Mouse (Mus musculus): Measurements from ENCODE around the gene Cdk6.

Cdk6 gene

GRCm38 (mm10) chr5:3486579-3487282 lies 145.4 kb downstream of the Cdk6 start:
- DNase-seq (ENCODE audit: low read depth) = no peak

GRCm38 (mm10) chr5:3488146-3488774 lies 147.0 kb downstream of the Cdk6 start:
- DNase-seq (ENCODE audit: low read depth) = no peak

GRCm38 (mm10) chr5:3490358-3490757 lies 149.1 kb downstream of the Cdk6 start:
- DNase-seq (ENCODE audit: low read depth) = no peak

GRCm38 (mm10) chr5:3491084-3491483 lies 149.8 kb downstream of the Cdk6 start:
- no peak for DNase-seq (ENCODE audit: low read depth)

- no peak for DNase-seq (ENCODE audit: low read depth)
These were observed 150.6 kb downstream of the Cdk6 start for GRCm38 (mm10) chr5:3491883-3492282.

- no peak for DNase-seq (ENCODE audit: low read depth)
These were observed 151.7 kb downstream of the Cdk6 start for GRCm38 (mm10) chr5:3492776-3493636.

GRCm38 (mm10) chr5:3493968-3494367 lies 152.7 kb downstream of the Cdk6 start:
- no peak for DNase-seq (ENCODE audit: low read depth)

GRCm38 (mm10) chr5:3494452-3495187 lies 153.3 kb downstream of the Cdk6 start:
- no peak for DNase-seq (ENCODE audit: low read depth)

- DNase-seq (ENCODE audit: low read depth) = peak; percentile 42
These were observed 156.2 kb downstream of the Cdk6 start for GRCm38 (mm10) chr5:3497505-3497925.

GRCm38 (mm10) chr5:3500298-3500697 lies 159.0 kb downstream of the Cdk6 start:
- DNase-seq (ENCODE audit: low read depth) = no peak

GRCm38 (mm10) chr5:3500957-3501563 lies 159.8 kb downstream of the Cdk6 start:
- no peak for DNase-seq (ENCODE audit: low read depth)

- DNase-seq (ENCODE audit: low read depth) = peak; percentile 34
These were observed 160.3 kb downstream of the Cdk6 start for GRCm38 (mm10) chr5:3501564-3502001.

GRCm38 (mm10) chr5:3502610-3503350 lies 161.5 kb downstream of the Cdk6 start:
- no peak for DNase-seq (ENCODE audit: low read depth)

- DNase-seq (ENCODE audit: low read depth) = no peak
These were observed 162.1 kb downstream of the Cdk6 start for GRCm38 (mm10) chr5:3503373-3503772.

GRCm38 (mm10) chr5:3503836-3504323 lies 162.6 kb downstream of the Cdk6 start:
- DNase-seq (ENCODE audit: low read depth) = no peak

- DNase-seq (ENCODE audit: low read depth) = no peak
These were observed 163.2 kb downstream of the Cdk6 start for GRCm38 (mm10) chr5:3504453-3504852.

GRCm38 (mm10) chr5:3505553-3505952 lies 164.3 kb downstream of the Cdk6 start:
- DNase-seq (ENCODE audit: low read depth) = no peak

- no peak for DNase-seq (ENCODE audit: low read depth)
These were observed 167.4 kb downstream of the Cdk6 start for GRCm38 (mm10) chr5:3508480-3509381.

GRCm38 (mm10) chr5:3509503-3509902 lies 168.2 kb downstream of the Cdk6 start:
- DNase-seq (ENCODE audit: low read depth) = no peak

Measured in fibroblast of lung, adult 2 months (primary cell).